Mouse (Mus musculus): ENCODE data around the gene Nfyc. TPM values are rescaled to one million over a fixed set of nuclear protein-coding genes. Genes with fewer than 3 reads are reported as not detected.
A peak's percentile ranks its signal among the peaks of the same experiment; 100 is the strongest.

The Nfyc gene
- 124 and 135 TPM in 2 replicates for polyA plus RNA-seq (2016; fragmentation: Nextera tagmentation; extraction: Ambion mirVana)

GRCm38 (mm10) chr4:120831472-120831871, at the start of gene Nfyc:
Gene Nfyc (minus strand): TSS chr4:120831572.
- Histone ChIP-seq H3K27ac (no peak within 1 kb of the TSS), H3K4me1 (replicated peaks) (peaks cover under 1% of the 10 kb centered on the region; the same call in 1 of the 2 replicates), H3K27me3 (ENCODE audit: insufficient read depth, poor library complexity, severe bottlenecking) (no peaks in the 10 kb centered on the region), H3K36me3 (no peaks in the 10 kb centered on the region), H3K9me3 (no peaks in the 10 kb centered on the region), H3K4me3 (no peak within 1 kb of the TSS)
- WGBS, result 86% methylated on average over 4 of the region's 4 CpGs
- no peak for DNase-seq (ENCODE audit: low spot score)

GRCm38 (mm10) chr4:120880731-120881432, 49.5 kb upstream of the Nfyc start:
- no peak for DNase-seq (ENCODE audit: low spot score)
- Histone ChIP-seq H3K9me3 (no peaks in the 10 kb centered on the region), H3K4me1 (replicated peaks) (peaks cover 50% of the 10 kb centered on the region), H3K36me3 (no peaks in the 10 kb centered on the region), H3K27me3 (ENCODE audit: insufficient read depth, poor library complexity, severe bottlenecking) (no peaks in the 10 kb centered on the region), H3K27ac (peak overlapping the region; percentile 13; the same call in 1 of the 2 replicates), H3K4me3 (no peak overlapping the region)
- WGBS, result 74% methylated on average over 6 of the region's 6 CpGs

- no peak overlapping the region for H3K27ac ChIP-seq
- no peak for DNase-seq (ENCODE audit: low spot score)
- H3K9me3 ChIP-seq, result no peaks in the 10 kb centered on the region
- H3K4me1 ChIP-seq (replicated peaks), result peaks cover 41% of the 10 kb centered on the region
- H3K27me3 ChIP-seq (ENCODE audit: insufficient read depth, poor library complexity, severe bottlenecking), result no peaks in the 10 kb centered on the region
- no peak overlapping the region for H3K4me3 ChIP-seq
- 57% methylated on average over 4 of the region's 4 CpGs for WGBS
- no peaks in the 10 kb centered on the region for H3K36me3 ChIP-seq
Observed at GRCm38 (mm10) chr4:120879386-120879785, 48.0 kb upstream of the Nfyc start.

- DNase-seq (ENCODE audit: low spot score), result no peak
- Histone ChIP-seq H3K9me3 (no peaks in the 10 kb centered on the region), H3K27ac (no peak overlapping the region), H3K4me3 (no peak overlapping the region), H3K36me3 (no peaks in the 10 kb centered on the region), H3K4me1 (replicated peaks) (peaks cover 41% of the 10 kb centered on the region), H3K27me3 (ENCODE audit: insufficient read depth, poor library complexity, severe bottlenecking) (no peaks in the 10 kb centered on the region)
- 86% methylated on average over 3 of the region's 3 CpGs for WGBS
Observed at GRCm38 (mm10) chr4:120878728-120879127, 47.4 kb upstream of the Nfyc start.

GRCm38 (mm10) chr4:120875961-120876360, 44.6 kb upstream of the Nfyc start:
- Histone ChIP-seq H3K4me1 (replicated peaks) (peaks cover 18% of the 10 kb centered on the region), H3K27me3 (ENCODE audit: insufficient read depth, poor library complexity, severe bottlenecking) (no peaks in the 10 kb centered on the region), H3K36me3 (no peaks in the 10 kb centered on the region), H3K27ac (no peak overlapping the region), H3K9me3 (no peaks in the 10 kb centered on the region), H3K4me3 (no peak overlapping the region)
- no peak for DNase-seq (ENCODE audit: low spot score)
- 65% methylated on average over 3 of the region's 3 CpGs for WGBS

- H3K4me1 ChIP-seq (replicated peaks), result peaks cover 18% of the 10 kb centered on the region
- H3K27ac ChIP-seq, result peak overlapping the region; percentile 66
- H3K27me3 ChIP-seq (ENCODE audit: insufficient read depth, poor library complexity, severe bottlenecking), result no peaks in the 10 kb centered on the region
- no peaks in the 10 kb centered on the region for H3K9me3 ChIP-seq
- no peaks in the 10 kb centered on the region for H3K36me3 ChIP-seq
- 55% methylated on average over 7 of the region's 7 CpGs for WGBS
- H3K4me3 ChIP-seq, result no peak overlapping the region
- DNase-seq (ENCODE audit: low spot score), result no peak
Observed at GRCm38 (mm10) chr4:120870262-120870748, 38.9 kb upstream of the Nfyc start.

- no peak overlapping the region for H3K27ac ChIP-seq
- H3K4me3 ChIP-seq, result no peak overlapping the region
- no peaks in the 10 kb centered on the region for H3K36me3 ChIP-seq
- H3K9me3 ChIP-seq, result no peaks in the 10 kb centered on the region
- H3K27me3 ChIP-seq (ENCODE audit: insufficient read depth, poor library complexity, severe bottlenecking), result no peaks in the 10 kb centered on the region
- 77% methylated on average over 3 of the region's 3 CpGs for WGBS
- no peak for DNase-seq (ENCODE audit: low spot score)
- peaks cover 18% of the 10 kb centered on the region for H3K4me1 ChIP-seq (replicated peaks)
Observed at GRCm38 (mm10) chr4:120868988-120869387, 37.6 kb upstream of the Nfyc start.

- H3K4me3 ChIP-seq, result no peak overlapping the region
- H3K9me3 ChIP-seq, result no peaks in the 10 kb centered on the region
- no peaks in the 10 kb centered on the region for H3K36me3 ChIP-seq
- H3K27ac ChIP-seq, result no peak overlapping the region
- H3K4me1 ChIP-seq (replicated peaks), result peaks cover 18% of the 10 kb centered on the region
- no peak for DNase-seq (ENCODE audit: low spot score)
- 88% methylated on average over 5 of the region's 5 CpGs for WGBS
- H3K27me3 ChIP-seq (ENCODE audit: insufficient read depth, poor library complexity, severe bottlenecking), result no peaks in the 10 kb centered on the region
Observed at GRCm38 (mm10) chr4:120868246-120868645, 36.9 kb upstream of the Nfyc start.

- 7% methylated on average over 6 of the region's 6 CpGs for WGBS
- H3K9me3 ChIP-seq, result no peaks in the 10 kb centered on the region
- H3K27me3 ChIP-seq (ENCODE audit: insufficient read depth, poor library complexity, severe bottlenecking), result no peaks in the 10 kb centered on the region
- H3K27ac ChIP-seq, result no peak overlapping the region
- no peaks in the 10 kb centered on the region for H3K36me3 ChIP-seq
- peaks cover 18% of the 10 kb centered on the region for H3K4me1 ChIP-seq (replicated peaks)
- H3K4me3 ChIP-seq, result no peak overlapping the region
- peak; percentile 69 for DNase-seq (ENCODE audit: low spot score)
Observed at GRCm38 (mm10) chr4:120866211-120866610, 34.8 kb upstream of the Nfyc start.

GRCm38 (mm10) chr4:120859865-120860264, 28.5 kb upstream of the Nfyc start:
- H3K36me3 ChIP-seq, result no peaks in the 10 kb centered on the region
- peaks cover 23% of the 10 kb centered on the region for H3K27me3 ChIP-seq (ENCODE audit: insufficient read depth, poor library complexity, severe bottlenecking)
- DNase-seq (ENCODE audit: low spot score), result no peak
- H3K9me3 ChIP-seq, result peaks cover under 1% of the 10 kb centered on the region; the same call in 1 of the 2 replicates
- peaks cover 24% of the 10 kb centered on the region for H3K4me1 ChIP-seq (replicated peaks)
- 84% methylated on average over 7 of the region's 7 CpGs for WGBS
- no peak overlapping the region for H3K27ac ChIP-seq
- no peak overlapping the region for H3K4me3 ChIP-seq

- peaks cover 11% of the 10 kb centered on the region; the same call in 1 of the 2 replicates for H3K9me3 ChIP-seq
- 49% methylated on average over 5 of the region's 5 CpGs for WGBS
- H3K4me3 ChIP-seq, result peak overlapping the region; percentile 80; the same call in 1 of the 2 replicates
- peaks cover 48% of the 10 kb centered on the region for H3K27me3 ChIP-seq (ENCODE audit: insufficient read depth, poor library complexity, severe bottlenecking)
- H3K36me3 ChIP-seq, result no peaks in the 10 kb centered on the region
- H3K4me1 ChIP-seq (replicated peaks), result peaks cover 27% of the 10 kb centered on the region
- no peak for DNase-seq (ENCODE audit: low spot score)
- no peak overlapping the region for H3K27ac ChIP-seq
Observed at GRCm38 (mm10) chr4:120856376-120856775, 25.0 kb upstream of the Nfyc start.

GRCm38 (mm10) chr4:120855360-120856060, 24.1 kb upstream of the Nfyc start:
- H3K9me3 ChIP-seq, result peaks cover 11% of the 10 kb centered on the region; the same call in 1 of the 2 replicates
- H3K4me1 ChIP-seq (replicated peaks), result peaks cover 27% of the 10 kb centered on the region
- 15% methylated on average over 7 of the region's 7 CpGs for WGBS
- no peaks in the 10 kb centered on the region for H3K36me3 ChIP-seq
- peak overlapping the region; percentile 86 for H3K27ac ChIP-seq
- no peak for DNase-seq (ENCODE audit: low spot score)
- H3K4me3 ChIP-seq, result peak overlapping the region; percentile 80
- H3K27me3 ChIP-seq (ENCODE audit: insufficient read depth, poor library complexity, severe bottlenecking), result peaks cover 51% of the 10 kb centered on the region

Data from hindbrain, embryonic 10.5 days (tissue).